Mouse (Mus musculus) myocyte (in vitro differentiated cells): Measurements from ENCODE around the gene Gan. TPM values are rescaled to one million over a fixed set of nuclear protein-coding genes. Genes with fewer than 3 reads are reported as not detected.

Experiments used
- H3K27me3 ChIP-seq: one replicate; pipeline ENCODE4 v1.6.1; 2011; ENCODE audit not compliant: control insufficient read depth, insufficient read depth, insufficient read length
- H3K36me3 ChIP-seq: one replicate; pipeline ENCODE4 v1.6.1; 2011; ENCODE audit not compliant: control insufficient read depth, insufficient read depth
- H3K4me2 ChIP-seq: one replicate; pipeline ENCODE4 v1.6.1; 2011; ENCODE audit warnings: low read depth, control low read depth
- H3K4me3 ChIP-seq: one replicate; pipeline ENCODE4 v1.5.1; 2011; ENCODE audit warnings: mild to moderate bottlenecking, control low read depth, moderate library complexity
- H3K79me2 ChIP-seq: one replicate; pipeline ENCODE4 v1.6.1; 2011; ENCODE audit not compliant: control insufficient read depth, insufficient read depth
- H3ac ChIP-seq: one replicate; pipeline ENCODE4 v1.6.1; 2011; ENCODE audit not compliant: control insufficient read depth, insufficient read length
- CEBPB ChIP-seq: IDR thresholded peaks from 2 replicates; pipeline ENCODE4 v1.6.1; 2011; ENCODE audit warnings: mild to moderate bottlenecking, moderate library complexity; ENCODE audit not compliant: poor library complexity, insufficient read depth, severe bottlenecking
- E2F4 ChIP-seq: IDR thresholded peaks from one replicate; pipeline ENCODE4 v1.6.1; 2011; ENCODE audit warnings: mild to moderate bottlenecking, control low read depth, moderate library complexity; ENCODE audit not compliant: insufficient read depth
- MAX ChIP-seq: IDR thresholded peaks from one replicate; pipeline ENCODE4 v1.6.1; 2011; ENCODE audit warnings: low read depth, mild to moderate bottlenecking, control low read depth
- MYOD1 ChIP-seq, 3 experiments: IDR thresholded peaks; one replicate each; pipeline ENCODE4 v1.6.1; 2011; ENCODE audit warnings: control low read depth in 2 of 3, low read depth in 2 of 3, mild to moderate bottlenecking in 2 of 3, moderate library complexity in 1 of 3; ENCODE audit not compliant: insufficient read length in 2 of 3, control insufficient read depth in 1 of 3
- MYOG ChIP-seq, 3 experiments: IDR thresholded peaks; one replicate each; pipeline ENCODE4 v1.6.1; 2011; ENCODE audit warnings: control low read depth in 2 of 3, low read depth in 2 of 3, mild to moderate bottlenecking in 2 of 3; ENCODE audit not compliant: insufficient read length in 2 of 3, control insufficient read depth in 1 of 3, insufficient read depth in 1 of 3
- POLR2A ChIP-seq: IDR thresholded peaks from one replicate; pipeline ENCODE4 v1.6.1; 2011; ENCODE audit warnings: low read depth, mild to moderate bottlenecking, control low read depth, moderate library complexity; ENCODE audit not compliant: insufficient read length
- POLR2AphosphoS2 ChIP-seq: IDR thresholded peaks from one replicate; pipeline ENCODE4 v1.6.1; 2011; ENCODE audit warnings: low read depth, control low read depth; ENCODE audit not compliant: insufficient read length
- REST ChIP-seq: IDR thresholded peaks from one replicate; pipeline ENCODE4 v1.6.1; 2011; ENCODE audit warnings: mild to moderate bottlenecking, control low read depth, moderate library complexity; ENCODE audit not compliant: insufficient read depth, insufficient read length
- SRF ChIP-seq: IDR thresholded peaks from one replicate; pipeline ENCODE4 v1.6.1; 2011; ENCODE audit warnings: low read depth; ENCODE audit not compliant: control insufficient read depth, insufficient read length
- TCF12 ChIP-seq: IDR thresholded peaks from one replicate; pipeline ENCODE4 v1.6.1; 2011; ENCODE audit warnings: mild to moderate bottlenecking, control low read depth; ENCODE audit not compliant: poor library complexity, insufficient read depth, severe bottlenecking
- TCF3 ChIP-seq: IDR thresholded peaks from one replicate; pipeline ENCODE4 v1.6.1; 2011; ENCODE audit warnings: low read depth, control low read depth; ENCODE audit not compliant: insufficient read length
- USF1 ChIP-seq: IDR thresholded peaks from one replicate; pipeline ENCODE4 v1.6.1; 2011; ENCODE audit warnings: low read depth, mild to moderate bottlenecking, control low read depth, moderate library complexity
- polyA plus RNA-seq: library from polyadenylated mRNA; unstranded; fragments of >200 nt; fragmentation: generic; extraction: Trizol; gene quantifications from one replicate; pipeline ENCODE4 v1.2.1, GENCODE M21; 2012; ENCODE audit warnings: missing spikeins

Gene Gan
- polyA plus RNA-seq, 1 experiment = 3.7 TPM

DNA sequence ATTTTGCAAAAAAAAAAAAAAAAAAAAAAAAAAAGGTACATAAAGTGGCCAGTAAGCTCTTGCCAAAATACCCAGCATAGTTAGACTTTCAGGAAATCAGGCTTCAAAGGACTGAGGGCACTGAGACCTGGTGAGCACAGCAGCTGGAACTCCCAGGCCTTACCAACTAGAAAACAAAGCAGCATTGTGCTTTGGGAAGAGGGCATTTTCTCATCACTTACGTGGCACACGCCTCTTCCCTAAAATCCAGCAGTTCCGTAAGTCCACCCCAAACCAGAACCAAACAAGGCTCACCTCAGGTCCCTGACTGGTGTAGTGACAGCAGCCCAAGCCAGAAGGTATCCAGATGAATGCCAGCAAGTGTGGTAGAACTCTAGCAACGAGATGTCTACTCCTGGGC lies 45.1 kb downstream of the Gan start:
- Histone ChIP-seq H3K36me3 (peaks cover 8% of the 10 kb centered on the region), H3K4me3 (no peak overlapping the region), H3K4me2 (no peak overlapping the region), H3K27me3 (no peaks in the 10 kb centered on the region), H3K79me2 (no peaks in the 10 kb centered on the region), H3ac (no peak overlapping the region)
- no peak for TF ChIP-seq POLR2A
- TF ChIP-seq POLR2AphosphoS2 = no peak
- TF ChIP-seq TCF12 = no peak
- TF ChIP-seq E2F4 = no peak
- no peak for TF ChIP-seq USF1
- no peak for TF ChIP-seq MAX
- TF ChIP-seq MYOD1 (IDR thresholded peaks at IDR 0.05; ENCODE audit: control insufficient read depth in 1 of 3, insufficient read length in 2 of 3, low read depth in 2 of 3) = no peak
- no peak for TF ChIP-seq MYOG (IDR thresholded peaks at IDR 0.05; ENCODE audit: control insufficient read depth in 1 of 3, insufficient read depth in 1 of 3, insufficient read length in 2 of 3, low read depth in 2 of 3)
- TF ChIP-seq CEBPB = no peak
- TF ChIP-seq REST = no peak
- no peak for TF ChIP-seq SRF
- no peak for TF ChIP-seq TCF3

- Histone ChIP-seq H3K79me2 (no peaks in the 10 kb centered on the region), H3K36me3 (peaks cover 10% of the 10 kb centered on the region), H3K27me3 (no peaks in the 10 kb centered on the region), H3K4me3 (no peak overlapping the region), H3K4me2 (no peak overlapping the region), H3ac (no peak overlapping the region)
- no peak for TF ChIP-seq MYOD1 (IDR thresholded peaks at IDR 0.05; ENCODE audit: control insufficient read depth in 1 of 3, insufficient read length in 2 of 3, low read depth in 2 of 3)
- no peak for TF ChIP-seq CEBPB
- no peak for TF ChIP-seq MYOG (IDR thresholded peaks at IDR 0.05; ENCODE audit: control insufficient read depth in 1 of 3, insufficient read depth in 1 of 3, insufficient read length in 2 of 3, low read depth in 2 of 3)
- TF ChIP-seq TCF12 = no peak
- TF ChIP-seq E2F4 = no peak
- TF ChIP-seq POLR2A = no peak
- no peak for TF ChIP-seq SRF
- no peak for TF ChIP-seq USF1
Observed at GRCm38 (mm10) chr8:117205884-117206283, 47.9 kb downstream of the Gan start.

- H3K36me3 ChIP-seq = peaks cover 8% of the 10 kb centered on the region
Observed at GRCm38 (mm10) chr8:117206636-117207035, 48.7 kb downstream of the Gan start.

GRCm38 (mm10) chr8:117209150-117209549 lies 51.2 kb downstream of the Gan start:
- H3K27me3 ChIP-seq = no peaks in the 10 kb centered on the region
- H3K4me3 ChIP-seq = no peak overlapping the region
- no peaks in the 10 kb centered on the region for H3K79me2 ChIP-seq
- H3K4me2 ChIP-seq = no peak overlapping the region
- no peak for TF ChIP-seq USF1
- TF ChIP-seq TCF12 = no peak
- no peak for TF ChIP-seq TCF3
- TF ChIP-seq MYOD1 (IDR thresholded peaks at IDR 0.05; ENCODE audit: control insufficient read depth in 1 of 3, insufficient read length in 2 of 3, low read depth in 2 of 3) = no peak
- no peak for TF ChIP-seq POLR2AphosphoS2
- no peak for TF ChIP-seq CEBPB
- no peak for TF ChIP-seq POLR2A
- no peak for TF ChIP-seq MYOG (IDR thresholded peaks at IDR 0.05; ENCODE audit: control insufficient read depth in 1 of 3, insufficient read depth in 1 of 3, insufficient read length in 2 of 3, low read depth in 2 of 3)
- no peak overlapping the region for H3ac ChIP-seq
- H3K36me3 ChIP-seq = peaks cover 8% of the 10 kb centered on the region

More at GRCm38 (mm10) chr8:117206636-117207035, 48.7 kb downstream of the Gan start:
- TF ChIP-seq TCF3 (no peak), CEBPB (no peak), MYOG (IDR thresholded peaks at IDR 0.05; ENCODE audit: control insufficient read depth in 1 of 3, insufficient read depth in 1 of 3, insufficient read length in 2 of 3, low read depth in 2 of 3) (no peak), MAX (no peak), TCF12 (no peak), SRF (no peak), REST (no peak), E2F4 (no peak), POLR2AphosphoS2 (no peak)
- H3K79me2 ChIP-seq = no peaks in the 10 kb centered on the region
- no peak overlapping the region for H3K4me2 ChIP-seq
- H3ac ChIP-seq = no peak overlapping the region
- no peaks in the 10 kb centered on the region for H3K27me3 ChIP-seq
- no peak overlapping the region for H3K4me3 ChIP-seq

GRCm38 (mm10) chr8:117212100-117212499 lies 54.2 kb downstream of the Gan start:
- Histone ChIP-seq H3K4me3 (no peak overlapping the region), H3K36me3 (peaks cover 8% of the 10 kb centered on the region), H3K4me2 (no peak overlapping the region), H3ac (no peak overlapping the region), H3K27me3 (no peaks in the 10 kb centered on the region), H3K79me2 (no peaks in the 10 kb centered on the region)
- no peak for TF ChIP-seq MYOD1 (IDR thresholded peaks at IDR 0.05; ENCODE audit: control insufficient read depth in 1 of 3, insufficient read length in 2 of 3, low read depth in 2 of 3)
- TF ChIP-seq TCF12 = no peak
- TF ChIP-seq USF1 = no peak
- TF ChIP-seq POLR2A = no peak
- TF ChIP-seq E2F4 = no peak
- TF ChIP-seq MAX = no peak
- no peak for TF ChIP-seq REST
- TF ChIP-seq CEBPB = no peak
- TF ChIP-seq TCF3 = no peak
- no peak for TF ChIP-seq POLR2AphosphoS2
- TF ChIP-seq MYOG (IDR thresholded peaks at IDR 0.05; ENCODE audit: control insufficient read depth in 1 of 3, insufficient read depth in 1 of 3, insufficient read length in 2 of 3, low read depth in 2 of 3) = no peak
- TF ChIP-seq SRF = no peak
